In genomic region chr5:146586357-146587070, GRCm38 (mm10) we compare ENCODE assay signal across 24 mouse cellular contexts. TPM values are rescaled to one million over a fixed set of nuclear protein-coding genes. Genes with fewer than 3 reads are reported as not detected.
"Had no signal": no experiment of that assay in that cellular context is flagged by ENCODE, and none has a peak within 500 bp of the region (broad histone marks: within the 10 kb centered on the region; RNA-seq: fewer than 3 reads in every experiment).

No protein-coding gene starts in this region.

- ATAC-seq: intestine, embryonic 16.5 days; liver, postnatal 0 days had no signal

- H3K4me2 ChIP-seq: liver, embryonic 13.5 days; lung, embryonic 15.5 days; midbrain, embryonic 11.5 days had no signal

- H3K9ac ChIP-seq: limb, embryonic 12.5 days; liver, embryonic 13.5 days; liver, postnatal 0 days; lung, embryonic 15.5 days had no signal

- H3K9me3 ChIP-seq: limb, embryonic 12.5 days; liver, embryonic 13.5 days; lung, embryonic 15.5 days; megakaryocyte, embryonic 14.5 days had no signal

- DNase-seq: kidney, adult 2 months; kidney, postnatal 36 days; liver; liver, embryonic 13.5 days; liver, postnatal 0 days; lung, postnatal 14 days; right cerebral cortex, adult 18-20 months; right cerebral cortex, postnatal 25 days; thymus, postnatal 36 days had no signal

- H3K36me3 ChIP-seq: limb, embryonic 12.5 days; liver, embryonic 13.5 days; lung, embryonic 15.5 days had no signal

- H3K4me1 ChIP-seq: megakaryocyte, embryonic 14.5 days had no signal

- H3K4me3 ChIP-seq: limb, embryonic 12.5 days; liver, embryonic 13.5 days; lung, embryonic 15.5 days; megakaryocyte, embryonic 14.5 days had no signal

- H3K27ac ChIP-seq: limb, embryonic 12.5 days; liver, embryonic 13.5 days; lung, embryonic 15.5 days; macrophage; stomach, postnatal 0 days had no signal

RNA-seq across cellular contexts. Expression of gene Gpr12, which starts 1.5 kb away (rescaled TPM):
- polyA plus RNA-seq: intestine, embryonic 16.5 days; lung, embryonic 15.5 days; macrophage had no signal

RNA-seq across cellular contexts. Expression of gene Gm3415, which starts 30.6 kb away (rescaled TPM):
- total RNA-seq: layer of hippocampus, adult 8-10 months; layer of hippocampus, postnatal 14 days; left cerebral cortex, adult 18-20 months; left cerebral cortex, postnatal 14 days had no signal
- polyA plus RNA-seq: intestine, embryonic 16.5 days; kidney, adult 2 months; kidney, embryonic 16.5 days; limb, embryonic 12.5 days; liver, embryonic 13.5 days; liver, postnatal 0 days; lung, embryonic 15.5 days; macrophage; midbrain, embryonic 11.5 days; midbrain, embryonic 16.5 days; neural tube, embryonic 14.5 days; stomach, postnatal 0 days; thymus, postnatal 0 days had no signal

RNA-seq across cellular contexts. Expression of gene Gm3409, which starts 49.1 kb away (rescaled TPM):
- total RNA-seq: layer of hippocampus, adult 8-10 months; layer of hippocampus, postnatal 14 days; left cerebral cortex, adult 18-20 months; left cerebral cortex, postnatal 14 days had no signal
- polyA plus RNA-seq: intestine, embryonic 16.5 days; kidney, adult 2 months; kidney, embryonic 16.5 days; limb, embryonic 12.5 days; liver, embryonic 13.5 days; liver, postnatal 0 days; lung, embryonic 15.5 days; macrophage; midbrain, embryonic 11.5 days; midbrain, embryonic 16.5 days; neural tube, embryonic 14.5 days; stomach, postnatal 0 days had no signal
